Mouse (Mus musculus) liver, embryonic 14 days (tissue): ENCODE measurements around the gene Zfp955a. TPM values are rescaled to one million over a fixed set of nuclear protein-coding genes. Genes with fewer than 3 reads are reported as not detected.

Source experiments
- polyA plus RNA-seq: library from polyadenylated mRNA; depleted of rRNA; stranded (reverse); fragments of >200 nt; gene quantifications from 2 replicates; pipeline ENCODE4 v1.2.3, GENCODE M21; 2012; rRNA removed

The Zfp955a gene
- polyA plus RNA-seq: 2.1 and 2.3 TPM in 2 replicates

DNA sequence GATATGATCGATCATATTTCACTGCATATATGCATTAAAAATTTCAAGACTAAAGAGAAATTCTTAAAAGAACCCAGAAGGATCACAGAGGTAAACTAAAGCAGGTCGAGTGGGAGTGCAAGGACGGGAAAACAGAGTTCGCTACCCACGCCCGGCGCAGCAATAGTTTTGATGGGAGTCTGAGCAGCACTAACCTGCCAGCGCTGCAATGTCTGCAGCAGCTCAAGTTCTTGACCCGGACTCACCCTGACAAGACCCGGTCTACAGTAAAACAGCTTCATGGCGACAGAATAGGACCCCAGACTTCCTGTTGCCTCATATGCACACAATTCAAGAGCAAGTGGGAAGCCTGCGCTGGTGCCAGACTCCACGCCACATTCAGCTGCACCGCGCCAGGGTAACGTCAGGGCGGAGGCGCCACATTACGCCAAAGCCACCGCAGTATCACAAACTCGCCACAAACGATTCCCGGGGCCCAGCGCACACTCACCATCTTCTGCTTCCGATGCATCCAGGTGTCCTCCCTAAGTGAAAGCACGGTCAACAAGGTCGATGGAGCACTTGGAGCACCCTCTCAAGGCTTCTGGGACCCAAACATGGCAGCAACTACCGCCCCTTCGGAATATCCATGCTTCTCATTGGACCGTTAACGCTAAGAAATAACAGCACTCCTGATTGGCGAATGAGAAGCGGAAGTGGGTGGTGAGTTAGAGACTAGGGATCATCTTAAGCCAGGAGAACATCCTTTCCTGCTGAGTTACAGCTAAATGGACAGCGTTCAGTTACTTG lies at the start of gene Zfp955a:
Gene Zfp955a, minus strand, starts transcription at position 616 of the 789 bp plus-strand sequence.

DNA sequence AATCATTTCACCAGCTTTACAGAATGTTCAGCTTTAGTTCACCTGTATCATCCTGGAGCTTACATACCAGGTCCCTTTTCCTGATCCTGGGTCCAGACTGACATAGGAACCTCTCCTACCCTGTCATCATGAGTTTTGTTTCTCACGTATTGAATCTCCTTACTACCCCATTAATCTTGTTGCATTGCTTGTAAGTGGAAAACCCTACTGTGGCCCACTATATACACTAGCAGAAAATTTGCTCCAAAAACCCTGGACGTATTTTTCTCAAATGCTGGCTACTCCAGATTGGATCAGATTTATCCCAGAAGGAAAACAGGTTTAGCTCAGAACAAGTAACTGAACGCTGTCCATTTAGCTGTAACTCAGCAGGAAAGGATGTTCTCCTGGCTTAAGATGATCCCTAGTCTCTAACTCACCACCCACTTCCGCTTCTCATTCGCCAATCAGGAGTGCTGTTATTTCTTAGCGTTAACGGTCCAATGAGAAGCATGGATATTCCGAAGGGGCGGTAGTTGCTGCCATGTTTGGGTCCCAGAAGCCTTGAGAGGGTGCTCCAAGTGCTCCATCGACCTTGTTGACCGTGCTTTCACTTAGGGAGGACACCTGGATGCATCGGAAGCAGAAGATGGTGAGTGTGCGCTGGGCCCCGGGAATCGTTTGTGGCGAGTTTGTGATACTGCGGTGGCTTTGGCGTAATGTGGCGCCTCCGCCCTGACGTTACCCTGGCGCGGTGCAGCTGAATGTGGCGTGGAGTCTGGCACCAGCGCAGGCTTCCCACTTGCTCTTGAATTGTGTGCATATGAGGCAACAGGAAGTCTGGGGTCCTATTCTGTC lies 34.3 kb upstream of the Zfp955a start, which contains the start of gene Zfp955b:
Gene Zfp955b, plus strand, starts transcription at position 506 of the 837 bp plus-strand sequence.

DNA sequence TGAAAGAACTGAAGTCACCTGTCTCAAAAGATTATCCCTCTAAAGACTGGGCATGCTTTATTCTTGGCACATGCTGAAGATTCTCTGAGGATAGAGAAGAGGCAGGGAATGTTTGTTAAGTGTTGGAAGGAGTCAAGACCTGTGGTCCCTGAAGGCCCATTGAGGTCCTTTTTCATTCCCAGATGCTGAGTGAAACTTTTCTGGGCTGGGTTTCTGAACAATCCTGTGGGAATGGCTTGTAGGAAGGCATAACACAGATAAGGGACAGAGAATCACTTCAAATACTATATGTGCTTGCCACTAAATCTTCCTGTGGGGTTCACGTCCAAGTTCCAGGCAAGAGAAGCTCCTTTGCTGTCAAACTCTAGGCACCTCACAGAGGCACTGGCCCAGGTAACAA lies 9.4 kb upstream of the Zfp955a start, which contains the start of gene Olfr63:
Gene Olfr63, plus strand, starts transcription at position 301 of the 400 bp plus-strand sequence.

GRCm38 (mm10) chr17:33221590-33221989 lies 33.4 kb downstream of the Zfp955a start, which contains the start of gene Olfr1564:
Gene Olfr1564, minus strand, starts transcription at chr17:33221690.

GRCm38 (mm10) chr17:33191002-33191401 lies 63.9 kb downstream of the Zfp955a start, which contains the start of gene Olfr239:
Gene Olfr239, plus strand, starts transcription at chr17:33191302.

Other genes starting within 250 kb of the Zfp955a start
- 1.3 and 1.5 TPM in 2 replicates for gene Zfp763, start 221.7 kb downstream of the Zfp955a start, polyA plus RNA-seq
- not detected in 2 replicates for gene 4921501E09Rik, start 187.1 kb downstream of the Zfp955a start, polyA plus RNA-seq
- 0.67 and 0.91 TPM in 2 replicates for gene Zfp563, start 165.8 kb downstream of the Zfp955a start, polyA plus RNA-seq
- not detected in 2 replicates for gene Morc2b, start 115.5 kb downstream of the Zfp955a start, polyA plus RNA-seq
- not detected in 2 replicates for gene Olfr55, start 86.7 kb downstream of the Zfp955a start, polyA plus RNA-seq
- not detected in 2 replicates for gene Olfr239, start 63.8 kb downstream of the Zfp955a start, polyA plus RNA-seq
- 0.01 and 0.02 TPM in 2 replicates for gene Olfr1564, start 33.5 kb downstream of the Zfp955a start, polyA plus RNA-seq
- not detected in 2 replicates for gene Olfr63, start 9.5 kb upstream of the Zfp955a start, polyA plus RNA-seq
- gene Zfp955b, start 34.4 kb upstream of the Zfp955a start, polyA plus RNA-seq: 1.7 and 1.8 TPM in 2 replicates
- gene Zfp81, start 103.7 kb upstream of the Zfp955a start, polyA plus RNA-seq: 1.9 and 2.1 TPM in 2 replicates
- 10.8 and 12.2 TPM in 2 replicates for gene Zfp101, start 139.5 kb upstream of the Zfp955a start, polyA plus RNA-seq
- 0.03 TPM in 1 of 2 replicates, not detected in the other for gene Actl9, start 177.8 kb upstream of the Zfp955a start, polyA plus RNA-seq